Mouse (Mus musculus): ENCODE results near the gene Mink1.

DNA sequence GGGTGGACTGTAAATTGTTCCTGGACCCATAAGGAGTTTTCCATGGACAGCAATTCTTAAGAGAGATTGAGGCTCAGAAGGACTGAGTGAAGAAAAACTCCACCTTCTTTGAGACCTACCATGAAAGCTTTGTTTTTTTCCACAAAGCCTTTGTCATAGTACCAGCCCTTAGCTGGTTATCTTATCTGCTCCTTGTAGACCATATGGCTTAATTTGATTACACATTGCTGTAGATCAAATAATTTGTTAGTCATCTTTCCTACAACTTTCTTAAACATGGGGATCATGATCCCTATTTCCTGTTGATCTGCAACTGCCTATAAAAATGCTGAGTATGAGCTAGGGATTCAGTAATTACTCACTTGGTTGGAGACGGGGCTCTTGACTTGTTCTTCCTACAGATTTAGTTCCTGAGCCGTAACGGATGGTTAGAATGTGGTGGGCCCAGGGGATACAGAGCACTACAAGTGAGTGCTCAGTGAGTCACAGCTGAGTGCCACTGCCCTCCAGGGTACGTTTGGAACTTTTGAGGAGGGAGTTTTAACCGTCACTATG lies 9.7 kb downstream of the Mink1 start:
- no peak for TF ChIP-seq CTCF (IDR thresholded peaks at IDR 0.05; ENCODE audit: borderline replicate concordance, insufficient read depth, low read depth, low read length)
- TF ChIP-seq POLR2A (IDR thresholded peaks at IDR 0.05; ENCODE audit: borderline replicate concordance, insufficient read depth, low read length) = no peak
